Mouse (Mus musculus): ENCODE data around the gene Slc9a1. TPM values are rescaled to one million over a fixed set of nuclear protein-coding genes. Genes with fewer than 3 reads are reported as not detected.
A peak's percentile ranks its signal among the peaks of the same experiment; 100 is the strongest.

Gene Slc9a1
- polyA plus RNA-seq, 1 experiment from 2014 or later: 25.2 TPM

- POLR2A ChIA-PET: no interaction called here
- H3K27me3 ChIP-seq: no peaks in the 10 kb centered on the region
- TF ChIP-seq CTCF (IDR thresholded peaks at IDR 0.05): no peak
- DNase-seq (ENCODE audit: low read depth, low spot score): no peak
- in situ Hi-C loops (cut with MboI; ENCODE audit: low pct_unique_long_range_greater_than_20kb): no loop called here
- ATAC-seq: no peak
- CTCF ChIA-PET: no interaction called here
Measured at GRCm38 (mm10) chr4:133400098-133400497, 30.6 kb downstream of the Slc9a1 start.

DNA sequence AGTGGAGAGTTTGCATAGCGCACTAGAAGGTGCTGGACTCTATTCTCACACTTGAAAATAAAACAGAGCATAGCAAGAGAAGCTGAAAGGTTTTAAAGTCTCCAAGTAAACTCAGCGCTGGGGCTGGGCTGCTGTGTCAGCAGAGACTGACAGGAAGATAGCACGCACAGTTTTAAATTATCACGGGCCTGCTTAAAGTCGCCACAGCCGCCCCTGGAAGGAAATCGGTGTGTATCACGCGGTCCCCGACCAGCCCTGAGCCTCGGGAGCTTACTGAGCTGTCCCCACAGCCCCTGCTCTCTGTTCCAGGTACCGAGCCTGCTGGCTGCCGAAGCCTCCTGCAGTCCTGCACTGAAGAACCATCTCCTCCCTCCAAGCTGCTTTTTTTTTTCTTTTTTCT lies 32.5 kb downstream of the Slc9a1 start:
- ATAC-seq (no peak), DNase-seq (ENCODE audit: low read depth, low spot score) (no peak)
- H3K27me3 ChIP-seq: no peaks in the 10 kb centered on the region
- TF ChIP-seq CTCF (IDR thresholded peaks at IDR 0.05): no peak
- ChIA-PET POLR2A (no interaction called here), CTCF (no interaction called here)
- in situ Hi-C loops (cut with MboI; ENCODE audit: low pct_unique_long_range_greater_than_20kb): no loop called here

DNA sequence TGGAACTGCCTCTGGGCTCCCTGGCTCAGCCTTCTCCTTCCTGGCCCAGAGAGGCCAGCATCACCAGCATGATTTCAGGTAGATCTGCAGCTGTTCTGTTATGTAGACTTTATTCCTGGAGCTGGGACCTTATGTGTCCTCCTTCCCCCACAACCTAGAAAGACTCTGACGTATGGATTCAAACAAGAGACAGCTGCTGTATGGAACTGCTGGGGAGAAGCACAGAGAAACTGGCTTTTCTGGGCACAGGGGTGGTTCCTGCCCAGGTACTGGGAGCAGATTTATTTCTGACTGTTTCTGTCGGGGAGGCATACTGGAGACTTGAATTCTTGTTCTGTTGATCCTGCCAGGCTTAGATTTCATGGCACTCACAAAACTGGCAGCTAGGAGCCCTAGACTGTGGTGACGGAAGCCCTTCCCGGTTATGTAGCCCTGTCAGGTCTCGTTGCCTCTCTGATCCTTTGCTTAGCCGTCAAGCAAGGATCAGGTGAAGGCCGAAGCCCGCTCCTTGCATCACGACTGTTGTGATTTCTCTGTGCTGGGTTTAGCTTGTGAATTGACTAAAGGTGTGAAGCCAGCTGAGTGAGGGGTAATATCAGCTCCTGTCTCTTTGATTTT lies 34.2 kb downstream of the Slc9a1 start:
- H3K27me3 ChIP-seq: no peaks in the 10 kb centered on the region
- ChIA-PET CTCF (no interaction called here), POLR2A (no interaction called here)
- no peak for DNase-seq (ENCODE audit: low read depth, low spot score)
- in situ Hi-C loops (cut with MboI; ENCODE audit: low pct_unique_long_range_greater_than_20kb): no loop called here
- TF ChIP-seq CTCF (IDR thresholded peaks at IDR 0.05): no peak
- ATAC-seq: no peak

DNA sequence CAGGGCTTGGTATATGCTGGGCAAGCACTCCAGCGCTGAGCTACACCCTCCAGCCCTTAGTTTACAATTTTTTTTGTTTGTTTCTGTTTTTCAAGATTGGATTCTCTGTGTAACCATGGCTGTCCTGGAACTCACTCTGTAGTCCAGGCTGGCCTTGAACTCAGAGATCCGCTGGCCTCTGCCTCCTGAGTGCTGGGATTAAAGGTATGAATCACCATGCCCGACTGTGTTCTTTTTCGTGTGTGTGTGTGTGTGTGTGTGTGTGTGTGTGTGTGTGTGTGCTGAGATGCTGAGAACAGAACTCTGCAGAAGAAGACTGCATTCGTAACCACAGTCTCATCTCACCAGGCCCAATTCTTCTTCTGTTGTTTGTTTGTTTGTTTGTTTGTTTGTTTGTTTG lies 34.8 kb downstream of the Slc9a1 start:
- ChIA-PET CTCF (interaction anchor here (0.9 kb wide), 1 partner anchor 26 kb away, joined by 3 read pairs; no protein-coding TSS in a partner anchor), POLR2A (no interaction called here)
- no peaks in the 10 kb centered on the region for H3K27me3 ChIP-seq
- ATAC-seq: no peak
- no peak for TF ChIP-seq CTCF (IDR thresholded peaks at IDR 0.05)
- DNase-seq (ENCODE audit: low read depth, low spot score): no peak
- in situ Hi-C loops (cut with MboI; ENCODE audit: low pct_unique_long_range_greater_than_20kb): no loop called here

GRCm38 (mm10) chr4:133406313-133407056 lies 37.0 kb downstream of the Slc9a1 start:
- POLR2A ChIA-PET: no interaction called here
- no peak for TF ChIP-seq CTCF (IDR thresholded peaks at IDR 0.05)
- in situ Hi-C loops (cut with MboI; ENCODE audit: low pct_unique_long_range_greater_than_20kb): no loop called here
- no peak for DNase-seq (ENCODE audit: low read depth, low spot score)
- H3K27me3 ChIP-seq: no peaks in the 10 kb centered on the region
- CTCF ChIA-PET: interaction anchor here (1.3 to 1.4 kb wide), 2 partner anchors 9 to 15 kb away, joined by 3 to 5 read pairs; no protein-coding TSS in a partner anchor
- peak; percentile 42 for ATAC-seq

DNA sequence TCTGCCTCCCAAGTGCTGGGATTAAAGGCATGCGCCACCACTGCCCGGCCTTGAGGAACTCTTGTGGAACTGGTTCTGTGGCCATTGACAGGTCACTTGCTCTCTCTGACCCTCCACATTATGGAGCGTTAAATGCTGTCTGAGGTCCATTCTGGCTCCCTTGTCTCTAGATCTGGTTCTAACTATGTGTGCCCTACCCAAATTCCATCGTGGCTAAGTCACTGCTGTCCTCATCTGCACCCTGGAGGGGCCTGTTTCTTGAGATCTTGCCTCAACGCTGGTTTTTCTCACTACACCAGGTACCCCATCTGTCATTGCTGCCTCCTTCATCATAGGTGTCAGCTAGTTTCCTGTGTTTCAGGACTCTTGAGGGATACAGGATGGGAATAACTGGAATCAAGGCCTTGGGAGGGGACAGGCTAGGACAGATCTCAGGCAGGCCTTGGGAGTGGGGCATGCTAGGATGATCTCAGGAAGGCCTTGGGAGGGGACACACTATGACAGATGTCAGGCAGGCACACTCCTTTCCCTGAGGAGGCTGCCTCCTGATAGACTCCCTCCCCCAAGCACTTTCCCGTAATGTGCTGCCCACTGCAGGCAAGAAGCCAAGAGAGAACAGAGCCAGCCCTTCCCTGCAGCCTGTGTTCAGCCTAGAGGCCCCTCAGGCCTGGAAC lies 37.7 kb downstream of the Slc9a1 start:
- POLR2A ChIA-PET: interaction anchor here (1.0 kb wide), 1 partner anchor 33 kb away, joined by 4 read pairs; no protein-coding TSS in a partner anchor
- DNase-seq (ENCODE audit: low read depth, low spot score): no peak
- CTCF ChIA-PET: no interaction called here
- no peaks in the 10 kb centered on the region for H3K27me3 ChIP-seq
- in situ Hi-C loops (cut with MboI; ENCODE audit: low pct_unique_long_range_greater_than_20kb): no loop called here
- peak; percentile 26 for ATAC-seq
- TF ChIP-seq CTCF (IDR thresholded peaks at IDR 0.05): no peak

DNA sequence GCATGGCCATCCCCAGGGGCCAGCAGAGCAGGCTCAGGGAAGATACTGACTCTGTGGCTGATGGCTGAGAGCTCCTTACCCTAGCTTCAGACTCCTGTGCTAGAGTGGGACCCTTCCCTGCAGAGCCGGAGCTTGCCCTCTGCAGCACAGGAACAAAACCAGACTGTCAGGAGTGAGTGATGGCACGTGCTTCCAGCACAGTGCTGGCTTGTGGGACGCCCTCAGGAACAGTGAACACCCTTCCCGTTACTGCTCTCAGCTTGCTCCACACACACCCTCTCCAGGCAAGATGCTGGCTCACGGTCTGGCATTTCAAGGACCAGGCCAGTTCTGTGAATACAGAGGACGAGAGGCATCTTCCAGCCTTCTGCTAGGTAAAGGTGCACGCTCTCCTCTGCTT lies 38.5 kb downstream of the Slc9a1 start:
- in situ Hi-C loops (cut with MboI; ENCODE audit: low pct_unique_long_range_greater_than_20kb): no loop called here
- ATAC-seq (no peak), DNase-seq (ENCODE audit: low read depth, low spot score) (no peak)
- CTCF ChIA-PET: no interaction called here
- no peaks in the 10 kb centered on the region for H3K27me3 ChIP-seq
- no peak for TF ChIP-seq CTCF (IDR thresholded peaks at IDR 0.05)
- POLR2A ChIA-PET: interaction anchor here (1.0 kb wide), 1 partner anchor 32 kb away, joined by 4 read pairs; no protein-coding TSS in a partner anchor

DNA sequence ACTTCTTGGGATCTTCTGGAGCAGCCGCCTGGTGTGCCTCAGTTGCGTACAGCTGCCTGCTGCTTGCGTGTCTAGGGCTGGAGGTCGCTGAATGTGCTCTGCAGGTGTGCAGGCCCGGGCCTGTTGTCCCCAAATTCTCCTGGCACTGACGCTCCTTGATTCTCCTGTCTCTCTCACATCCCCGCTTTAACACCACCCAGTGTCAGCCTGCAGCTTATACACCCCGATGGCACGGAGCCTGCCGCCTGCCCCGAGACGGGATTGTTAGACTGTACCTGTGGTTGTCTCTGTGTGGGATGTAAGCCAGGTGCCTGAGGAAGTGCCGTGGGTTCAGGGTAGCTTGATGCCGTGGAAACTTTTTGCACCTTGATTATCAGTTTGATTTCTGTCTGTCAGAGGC lies 41.5 kb downstream of the Slc9a1 start:
- TF ChIP-seq CTCF (IDR thresholded peaks at IDR 0.05): no peak
- ATAC-seq (no peak), DNase-seq (ENCODE audit: low read depth, low spot score) (no peak)
- ChIA-PET CTCF (interaction anchor here (1.0 to 1.7 kb wide), 3 partner anchors 9 to 41 kb away, joined by 3 to 6 read pairs (median 4); no protein-coding TSS in a partner anchor), POLR2A (no interaction called here)
- in situ Hi-C loops (cut with MboI; ENCODE audit: low pct_unique_long_range_greater_than_20kb): no loop called here
- H3K27me3 ChIP-seq: no peaks in the 10 kb centered on the region

DNA sequence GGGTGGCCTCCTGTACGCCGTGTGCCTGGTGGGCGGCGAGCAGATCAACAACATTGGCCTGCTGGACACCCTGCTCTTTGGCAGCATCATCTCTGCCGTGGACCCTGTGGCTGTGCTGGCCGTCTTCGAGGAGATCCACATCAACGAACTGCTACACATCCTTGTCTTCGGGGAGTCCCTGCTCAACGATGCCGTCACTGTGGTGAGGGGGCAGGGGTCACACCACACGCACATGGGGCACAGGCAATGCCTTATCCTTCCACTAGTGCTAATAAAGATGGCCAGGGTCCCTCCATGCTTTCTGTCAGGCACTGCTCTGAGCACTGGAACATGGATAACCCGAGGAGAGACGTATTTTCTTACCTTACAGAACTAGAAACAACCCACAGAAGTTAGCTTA lies 42.6 kb downstream of the Slc9a1 start:
- DNase-seq (ENCODE audit: low read depth, low spot score) (no peak), ATAC-seq (no peak)
- ChIA-PET POLR2A (no interaction called here), CTCF (interaction anchor here (0.6 kb wide), 1 partner anchor 38 kb away, joined by 3 read pairs; no protein-coding TSS in a partner anchor)
- no peak for TF ChIP-seq CTCF (IDR thresholded peaks at IDR 0.05)
- H3K27me3 ChIP-seq: no peaks in the 10 kb centered on the region
- in situ Hi-C loops (cut with MboI; ENCODE audit: low pct_unique_long_range_greater_than_20kb): no loop called here

DNA sequence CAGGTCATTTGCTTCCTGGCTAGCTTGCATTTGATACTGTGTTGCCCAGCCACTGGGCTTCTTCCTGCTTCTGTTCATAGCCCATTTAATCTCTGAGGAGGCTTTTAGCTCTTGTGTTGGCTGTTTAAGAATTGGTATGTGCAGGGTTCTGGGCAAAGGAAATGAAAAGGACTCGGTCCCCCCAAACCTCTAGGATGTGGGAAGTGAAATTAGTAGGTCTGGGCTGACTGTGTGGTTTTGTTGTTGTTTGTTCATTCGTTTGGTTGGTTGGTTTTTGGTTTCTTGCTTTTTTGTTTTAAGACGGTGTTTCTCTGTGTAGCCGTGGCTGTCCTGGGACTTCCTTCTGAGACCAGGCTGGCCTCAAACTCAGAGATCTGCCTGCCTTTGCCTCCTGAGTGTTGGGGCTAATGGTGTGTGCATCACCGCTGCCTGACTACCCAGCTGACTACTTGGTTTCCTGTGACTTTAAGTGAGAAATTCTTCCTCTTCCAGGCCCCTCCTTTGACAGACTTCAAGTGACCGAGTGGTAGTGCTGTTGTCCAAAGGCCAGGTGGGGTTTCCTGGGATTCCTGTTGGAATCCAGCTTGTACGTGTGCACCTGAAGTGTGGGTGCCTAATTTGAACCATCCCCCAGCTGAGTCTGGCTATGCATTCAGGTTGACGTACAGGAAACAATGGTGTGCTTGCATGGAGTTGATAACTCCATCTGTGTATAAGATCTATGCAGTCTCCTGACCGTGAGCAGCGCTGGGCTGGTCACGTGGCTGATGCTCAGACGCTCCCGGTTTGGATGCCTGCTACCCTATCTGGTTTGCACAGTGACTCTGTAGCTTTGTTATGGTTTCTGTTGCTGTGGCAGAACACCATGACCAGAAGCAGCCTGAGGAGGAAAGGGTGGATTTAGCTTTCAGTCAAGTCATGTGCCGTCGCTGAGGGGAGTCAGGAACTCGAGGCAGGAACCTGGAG lies 43.4 kb downstream of the Slc9a1 start:
- ChIA-PET CTCF (interaction anchor here (0.6 to 1.7 kb wide), 5 partner anchors 10 to 66 kb away, joined by 3 to 4 read pairs (median 3); no protein-coding TSS in a partner anchor), POLR2A (no interaction called here)
- no peaks in the 10 kb centered on the region for H3K27me3 ChIP-seq
- in situ Hi-C loops (cut with MboI; ENCODE audit: low pct_unique_long_range_greater_than_20kb): no loop called here
- ATAC-seq (no peak), DNase-seq (ENCODE audit: low read depth, low spot score) (no peak)
- no peak for TF ChIP-seq CTCF (IDR thresholded peaks at IDR 0.05)
